Mouse (Mus musculus) T-helper 17 cell (primary cell): ENCODE measurements around the gene Adgrb3.
"Not testable (repeated sequence)": the region's sequence is repeated elsewhere in the genome, so short reads cannot be mapped to it uniquely, and the experiment has no call there.

ENCODE experiments used
- in situ Hi-C, 2 experiments: fragments of 300-600 bp; cut with MboI, MseI; formaldehyde crosslinking; loops; 1 replicate in 1 of 2; 2 replicates in 1 of 2; pipeline ENCODE4 v1.15.1; 2025; ENCODE audit warnings: high pct_unique_total_duplicates in 2 of 2

Gene Adgrb3

DNA sequence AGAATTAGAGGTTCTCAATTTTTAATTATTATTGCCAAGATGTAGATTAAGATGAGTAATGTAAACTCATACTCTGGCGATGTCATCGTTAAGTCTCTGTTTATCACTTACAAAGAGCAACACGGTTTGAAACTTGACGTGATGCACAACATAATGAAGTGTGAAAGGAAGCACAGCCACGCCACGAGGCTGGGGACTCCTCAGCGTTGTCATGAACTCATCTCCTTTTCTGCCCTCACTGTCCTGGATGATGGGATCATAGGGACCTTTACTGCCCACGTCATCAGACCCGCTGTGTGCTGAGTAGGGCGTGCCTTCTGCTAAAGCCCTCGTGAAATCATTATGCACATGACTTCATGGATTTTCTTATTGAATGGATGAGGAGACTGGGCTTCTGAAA lies 714.0 kb downstream of the Adgrb3 start:
- in situ Hi-C loops: no loop called here

GRCm38 (mm10) chr1:25107500-25108101 lies 721.9 kb downstream of the Adgrb3 start:
- in situ Hi-C loops: no loop called here

DNA sequence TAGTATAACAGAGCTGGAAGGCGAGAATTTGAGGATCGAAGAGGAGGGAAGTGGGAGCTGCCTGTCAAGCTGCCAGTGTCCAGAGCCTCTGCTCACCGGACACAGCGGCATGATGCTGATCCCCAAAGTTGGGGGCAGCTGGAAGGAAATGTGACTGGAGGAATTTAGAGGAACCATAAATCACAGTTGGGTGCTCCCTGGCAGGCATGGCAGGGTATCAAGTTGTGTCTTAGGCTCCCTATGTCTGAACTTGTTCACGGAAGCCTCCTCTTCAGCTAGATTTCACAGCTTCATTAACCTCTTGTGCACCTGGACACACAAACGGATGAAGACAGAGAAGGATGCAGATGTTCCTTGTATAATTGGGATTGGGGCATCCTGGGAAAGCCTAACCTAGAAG lies 722.8 kb downstream of the Adgrb3 start:
- in situ Hi-C loops: no loop called here

DNA sequence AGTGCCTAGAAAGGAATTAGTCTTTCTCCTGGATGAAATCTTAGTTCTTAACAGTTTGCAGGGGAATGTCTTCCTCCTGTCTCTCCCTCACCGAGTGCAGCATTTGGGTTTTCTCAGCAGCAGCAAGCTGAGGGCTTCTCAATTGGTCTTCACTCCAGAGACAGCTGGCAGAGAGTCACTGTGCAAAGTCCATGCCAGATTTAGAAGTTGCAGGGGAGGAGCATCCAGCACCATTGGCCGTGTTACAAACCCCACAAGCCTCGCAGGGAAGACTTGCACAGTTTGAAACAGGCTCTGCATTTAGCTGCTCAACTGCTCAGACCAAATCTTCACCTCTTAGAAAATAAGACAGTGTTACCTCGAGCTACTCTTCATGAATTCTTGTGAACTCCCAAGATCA lies 724.1 kb downstream of the Adgrb3 start:
- in situ Hi-C loops: no loop called here

- in situ Hi-C loops: no loop called here
These were observed 741.3 kb downstream of the Adgrb3 start for GRCm38 (mm10) chr1:25088010-25088719.

DNA sequence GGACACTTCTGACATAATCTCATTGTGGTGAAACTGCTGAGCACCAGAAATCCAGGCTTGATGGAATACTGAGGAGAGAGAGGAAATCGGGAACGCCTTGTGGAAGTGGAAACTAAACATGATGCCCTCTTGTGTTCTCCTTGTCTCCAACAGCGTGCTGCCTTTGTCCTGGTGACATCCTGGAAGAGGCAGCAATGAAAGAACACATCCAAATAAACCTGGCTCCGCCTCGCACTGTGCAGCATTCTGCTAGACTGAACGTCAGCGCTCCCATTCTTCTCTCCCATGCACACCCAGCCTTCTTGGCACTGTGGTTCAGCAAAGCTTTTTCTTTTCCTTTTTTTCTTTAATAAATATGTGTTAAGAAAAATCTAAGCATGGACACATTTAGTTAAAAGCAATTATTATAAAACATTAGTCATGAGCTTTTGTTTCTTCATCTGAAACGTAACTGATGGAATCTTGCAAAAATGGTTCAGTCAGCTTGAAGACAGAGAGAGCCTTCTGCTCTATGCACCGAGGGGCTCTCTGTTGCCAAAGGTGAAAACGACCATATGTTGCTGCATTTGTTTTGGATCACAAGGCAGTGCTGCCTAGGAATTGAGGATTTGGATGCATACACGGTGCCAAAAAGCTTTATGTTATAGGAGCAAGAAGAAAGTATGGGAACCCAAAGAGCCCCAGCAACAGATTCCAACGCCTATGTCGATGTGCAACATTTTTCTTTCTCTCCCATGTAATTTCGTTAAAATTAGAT lies 743.7 kb downstream of the Adgrb3 start:
- in situ Hi-C loops: no loop called here

DNA sequence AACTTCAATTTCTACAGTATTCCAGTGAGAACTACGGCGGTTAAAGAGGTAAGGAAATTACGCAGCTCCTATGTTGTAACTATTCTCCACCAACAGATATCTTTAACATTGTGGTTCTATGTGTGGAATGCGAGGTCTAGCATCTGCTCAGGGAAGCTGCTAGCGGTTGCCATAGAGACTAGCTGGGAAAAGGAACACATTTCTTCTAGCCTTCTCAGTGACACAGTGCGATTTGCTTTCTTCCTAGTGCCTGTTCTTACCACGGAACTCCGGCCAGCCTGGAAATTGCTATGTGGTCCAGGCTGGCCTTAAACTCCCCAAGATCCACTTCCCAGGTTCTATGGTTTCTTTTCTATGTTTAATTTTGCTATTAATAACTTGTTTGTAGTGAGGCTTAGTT lies 747.1 kb downstream of the Adgrb3 start:
- in situ Hi-C loops: no loop called here

- in situ Hi-C loops: no loop called here
These were observed 748.1 kb downstream of the Adgrb3 start for GRCm38 (mm10) chr1:25081265-25081849.

DNA sequence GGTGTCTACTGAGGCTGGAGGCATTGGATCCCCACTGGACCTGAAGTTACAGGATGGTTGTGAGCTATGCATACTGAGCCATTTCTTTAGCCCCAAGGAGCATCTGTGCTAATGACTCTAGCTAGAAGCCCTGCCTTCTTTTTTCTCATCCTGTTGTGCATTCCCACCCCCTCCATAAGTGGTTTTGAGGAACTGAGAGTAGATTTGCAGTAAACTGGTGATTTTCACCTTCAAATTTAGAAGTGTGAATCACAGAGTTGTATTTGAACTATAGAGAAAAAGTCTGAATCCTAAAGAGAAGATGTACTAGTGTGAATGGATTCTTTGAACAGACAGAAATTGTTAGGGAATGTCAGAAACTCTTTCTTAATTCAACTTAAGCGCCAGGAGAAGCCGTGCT lies 750.1 kb downstream of the Adgrb3 start:
- in situ Hi-C loops: no loop called here

- in situ Hi-C loops: no loop called here
These were observed 753.6 kb downstream of the Adgrb3 start for GRCm38 (mm10) chr1:25075952-25076351.

DNA sequence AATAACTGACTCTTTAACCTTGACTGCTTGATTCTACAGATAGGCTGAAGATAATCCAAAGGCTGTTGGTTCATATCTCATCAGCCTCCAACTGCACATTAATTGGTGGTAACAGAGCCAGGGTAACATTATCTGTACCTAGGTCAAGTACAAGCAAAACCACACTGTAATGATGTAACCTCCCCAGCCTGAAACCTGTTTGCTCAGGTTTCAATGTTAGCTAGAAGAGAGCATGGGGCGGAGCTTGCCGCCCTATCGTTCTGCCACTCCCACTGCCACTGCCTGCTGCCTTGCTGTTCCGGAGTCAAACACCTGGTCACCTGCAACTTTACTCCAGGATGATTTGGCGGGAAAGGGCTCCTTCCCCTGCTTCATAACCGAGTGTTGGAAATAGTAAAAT lies 765.5 kb downstream of the Adgrb3 start:
- in situ Hi-C loops: no loop called here

DNA sequence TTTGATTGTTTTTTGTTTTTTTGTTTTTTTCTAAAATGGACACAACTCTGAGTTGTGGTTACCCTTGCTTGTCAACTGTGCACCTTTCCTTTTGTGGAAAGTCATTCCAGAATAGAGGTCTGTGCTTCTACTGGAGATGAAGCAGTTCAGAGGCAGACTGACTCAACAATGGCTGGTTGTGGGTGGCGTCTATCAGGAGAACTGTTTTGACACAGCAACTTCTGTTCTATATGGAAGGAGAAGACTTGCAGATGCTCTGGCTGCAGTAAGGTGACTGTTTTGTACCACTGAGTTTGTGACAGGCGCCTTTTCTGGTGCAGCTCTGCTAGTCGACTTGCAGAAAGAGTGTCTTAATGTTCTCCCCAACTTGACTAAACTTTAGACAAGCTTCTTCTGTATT lies 768.6 kb downstream of the Adgrb3 start:
- in situ Hi-C loops: no loop called here

DNA sequence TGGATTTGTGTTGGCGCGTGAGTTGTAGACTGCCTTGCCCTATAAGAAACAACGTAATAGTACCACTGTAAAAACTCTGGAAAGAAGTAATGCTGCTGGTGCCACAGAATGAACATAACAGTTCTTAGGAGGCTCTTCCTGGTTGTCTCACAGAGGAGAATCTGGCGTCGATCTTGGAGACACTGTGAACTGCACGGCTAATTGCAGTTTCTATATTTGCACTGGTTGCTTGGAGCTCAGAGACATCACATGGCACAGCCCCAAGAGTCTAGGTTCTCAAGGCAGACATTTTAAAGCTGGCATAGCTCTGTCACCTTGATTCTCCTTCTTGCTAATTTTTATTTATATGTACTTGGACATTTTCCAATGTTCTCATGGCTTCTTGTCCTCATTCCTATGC lies 769.3 kb downstream of the Adgrb3 start:
- in situ Hi-C loops: no loop called here

DNA sequence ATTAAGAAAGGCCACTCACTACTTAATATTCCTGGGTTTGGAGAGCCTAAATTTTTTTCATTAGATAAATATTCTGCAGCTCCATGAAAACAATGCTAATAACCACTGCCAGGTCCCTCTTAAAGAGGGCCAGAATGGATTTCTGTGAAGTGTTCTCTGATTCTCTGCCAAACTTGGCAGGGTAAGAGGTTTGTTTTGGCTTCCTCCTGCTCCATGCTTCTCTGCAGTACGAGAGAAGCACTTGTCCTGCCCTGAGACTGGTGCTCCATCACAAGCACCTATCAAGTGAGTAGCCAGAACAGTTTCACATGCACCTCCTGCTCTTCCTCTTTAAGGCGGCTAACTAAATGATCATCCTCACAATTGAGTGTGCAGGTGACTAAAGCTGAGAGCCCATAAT lies 771.9 kb downstream of the Adgrb3 start:
- in situ Hi-C loops: no loop called here

- in situ Hi-C loops: no loop called here
These were observed 772.3 kb downstream of the Adgrb3 start for GRCm38 (mm10) chr1:25057212-25057611.

DNA sequence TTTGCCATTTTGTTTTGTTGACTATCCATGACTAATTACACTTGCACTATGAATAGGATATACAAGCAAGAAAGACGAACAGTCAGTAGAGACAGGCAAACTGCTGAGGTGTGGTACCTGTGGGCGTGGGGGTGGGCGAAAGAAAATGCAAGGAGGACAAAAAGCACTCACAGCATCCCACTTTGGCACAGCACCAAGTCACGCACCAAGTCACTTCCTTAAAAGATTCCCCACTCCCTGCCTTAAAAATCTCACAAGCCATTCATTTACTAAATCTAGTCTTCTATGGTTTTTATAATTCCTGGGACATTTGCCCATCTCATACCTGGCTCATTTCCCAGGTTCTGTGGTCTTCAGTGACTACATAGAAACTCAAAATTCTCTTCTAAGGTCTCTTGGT lies 787.4 kb downstream of the Adgrb3 start:
- in situ Hi-C loops: no loop called here

DNA sequence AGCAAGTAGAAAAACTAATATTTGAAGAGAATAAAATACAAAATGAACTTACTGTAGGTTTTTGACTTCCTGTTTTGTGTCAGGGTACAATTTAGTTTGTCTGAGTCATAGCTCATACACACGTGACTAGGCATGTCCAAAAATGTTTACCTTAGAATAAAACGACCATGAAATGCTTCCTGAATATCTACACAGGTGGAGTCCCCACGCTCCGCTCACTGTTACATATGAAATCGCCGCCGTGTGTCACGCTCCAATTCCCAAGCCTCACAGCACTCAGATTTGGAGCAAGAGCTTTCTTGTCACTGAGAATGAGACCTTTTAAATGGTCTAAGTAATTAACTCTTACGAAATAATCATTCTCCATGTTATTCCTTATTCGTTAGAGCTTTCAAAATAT lies 795.3 kb downstream of the Adgrb3 start:
- in situ Hi-C loops: no loop called here

GRCm38 (mm10) chr1:25033155-25034095 lies 796.1 kb downstream of the Adgrb3 start:
- in situ Hi-C loops: no loop called here

DNA sequence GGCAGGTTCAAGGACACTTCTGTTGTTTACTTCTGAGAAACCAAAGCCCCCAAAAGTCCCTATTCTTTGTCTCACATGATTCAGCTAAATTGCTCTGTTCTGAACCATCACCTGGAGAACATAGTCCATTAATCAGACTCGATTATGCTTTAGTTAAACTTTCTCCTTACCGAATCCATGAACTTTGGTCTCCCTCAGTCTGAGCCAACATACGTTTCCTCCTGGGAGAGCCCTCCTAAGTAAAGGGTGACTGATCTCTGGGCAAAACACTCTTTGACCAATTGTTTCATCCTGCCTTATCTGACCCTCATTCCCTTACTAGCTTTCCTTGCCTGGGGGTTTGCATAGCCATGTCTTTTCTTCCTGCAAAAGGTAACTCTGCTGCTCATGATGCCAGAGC lies 806.4 kb downstream of the Adgrb3 start:
- in situ Hi-C loops: loop anchor here in 1 of 2 experiments (10.0 kb wide), 1 partner anchor 1132 kb away; no protein-coding TSS in a partner anchor

- in situ Hi-C loops: not testable (repeated sequence)
These were observed 811.7 kb downstream of the Adgrb3 start for GRCm38 (mm10) chr1:25017851-25018250.
